ENCODE assay signal across 23 mouse cellular contexts in the genomic region with DNA sequence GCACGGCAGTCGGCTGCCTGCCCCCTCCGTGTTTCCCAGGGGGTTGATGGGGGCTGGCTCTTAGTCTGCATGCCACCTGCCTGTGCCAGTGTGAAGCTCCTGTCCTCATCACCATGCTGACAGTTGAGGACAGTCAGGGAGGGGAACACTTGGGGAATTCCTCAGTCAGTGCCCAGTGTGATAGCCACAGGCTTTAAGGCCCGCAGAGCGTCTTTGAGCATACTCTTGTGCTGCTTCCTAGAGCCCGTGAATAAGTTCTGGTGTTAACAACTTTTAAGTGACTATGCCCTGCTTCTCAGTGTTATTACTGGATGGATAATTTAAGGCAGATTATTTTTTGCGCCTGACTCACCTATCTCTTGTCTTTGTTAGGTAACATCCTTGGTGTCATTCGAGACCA.
"Had no signal": no experiment of that assay in that cellular context is flagged by ENCODE, and none has a peak within 500 bp of the region (broad histone marks: within the 10 kb centered on the region; RNA-seq: fewer than 3 reads in every experiment).

No protein-coding gene starts in this region.

- H3K4me2 ChIP-seq: heart, embryonic 12.5 days; kidney, embryonic 15.5 days; limb, embryonic 13.5 days; limb, embryonic 15.5 days; liver, embryonic 12.5 days had no signal

- H3K4me3 ChIP-seq: heart, embryonic 10.5 days; heart, embryonic 12.5 days; kidney, embryonic 15.5 days; limb, embryonic 13.5 days; limb, embryonic 15.5 days; liver, embryonic 12.5 days had no signal

- H3K27me3 ChIP-seq: heart, embryonic 12.5 days; kidney, embryonic 15.5 days; limb, embryonic 13.5 days; limb, embryonic 15.5 days; liver, embryonic 12.5 days had no signal

- H3K4me1 ChIP-seq: kidney, embryonic 15.5 days; limb, embryonic 13.5 days; limb, embryonic 15.5 days; liver, embryonic 12.5 days had no signal

- H3K27ac ChIP-seq: heart, embryonic 10.5 days; kidney, embryonic 15.5 days; kidney, postnatal 0 days; limb, embryonic 13.5 days; limb, embryonic 15.5 days; liver, embryonic 12.5 days; liver, embryonic 14.5 days had no signal

- ATAC-seq: forebrain, postnatal 0 days; intestine, embryonic 16.5 days had no signal

- DNase-seq: forebrain, postnatal 0 days; gastrocnemius, postnatal 14 days; gastrocnemius, postnatal 36 days; heart, adult 18-20 months; heart, postnatal 10 days; heart, postnatal 36 days; kidney, adult 11 months; kidney, adult 2 months; kidney, adult 9 months; kidney, postnatal 14 days; kidney, postnatal 36 days; layer of hippocampus, adult 9-11 months; layer of hippocampus, postnatal 36 days; left cerebral cortex, postnatal 4 days had no signal

- H3K9me3 ChIP-seq: heart, embryonic 10.5 days; heart, embryonic 12.5 days; kidney, embryonic 15.5 days; limb, embryonic 13.5 days; limb, embryonic 15.5 days; liver, embryonic 12.5 days had no signal

- H3K9ac ChIP-seq: forebrain, postnatal 0 days; heart, embryonic 12.5 days; kidney, embryonic 15.5 days; limb, embryonic 13.5 days; limb, embryonic 15.5 days; liver, embryonic 12.5 days; liver, embryonic 14.5 days had no signal
